Mouse (Mus musculus) frontal cortex, adult 2 months (tissue): Measurements from ENCODE around the gene Cdc42bpa. TPM values are rescaled to one million over a fixed set of nuclear protein-coding genes. Genes with fewer than 3 reads are reported as not detected.

Experiments used
- DNase-seq, 2 experiments: peaks; one replicate each; pipeline ENCODE4 v3.0.0; 2022; ENCODE audit warnings: low spot score in 1 of 2; ENCODE audit errors: extremely low spot score in 1 of 2
- polyA plus RNA-seq: library from polyadenylated mRNA; depleted of rRNA; stranded (reverse); fragments of >200 nt; gene quantifications from 2 replicates; pipeline ENCODE4 v1.2.3, GENCODE M21; 2012; rRNA removed

The Cdc42bpa gene
- 118 and 133 TPM in 2 replicates for polyA plus RNA-seq

DNA sequence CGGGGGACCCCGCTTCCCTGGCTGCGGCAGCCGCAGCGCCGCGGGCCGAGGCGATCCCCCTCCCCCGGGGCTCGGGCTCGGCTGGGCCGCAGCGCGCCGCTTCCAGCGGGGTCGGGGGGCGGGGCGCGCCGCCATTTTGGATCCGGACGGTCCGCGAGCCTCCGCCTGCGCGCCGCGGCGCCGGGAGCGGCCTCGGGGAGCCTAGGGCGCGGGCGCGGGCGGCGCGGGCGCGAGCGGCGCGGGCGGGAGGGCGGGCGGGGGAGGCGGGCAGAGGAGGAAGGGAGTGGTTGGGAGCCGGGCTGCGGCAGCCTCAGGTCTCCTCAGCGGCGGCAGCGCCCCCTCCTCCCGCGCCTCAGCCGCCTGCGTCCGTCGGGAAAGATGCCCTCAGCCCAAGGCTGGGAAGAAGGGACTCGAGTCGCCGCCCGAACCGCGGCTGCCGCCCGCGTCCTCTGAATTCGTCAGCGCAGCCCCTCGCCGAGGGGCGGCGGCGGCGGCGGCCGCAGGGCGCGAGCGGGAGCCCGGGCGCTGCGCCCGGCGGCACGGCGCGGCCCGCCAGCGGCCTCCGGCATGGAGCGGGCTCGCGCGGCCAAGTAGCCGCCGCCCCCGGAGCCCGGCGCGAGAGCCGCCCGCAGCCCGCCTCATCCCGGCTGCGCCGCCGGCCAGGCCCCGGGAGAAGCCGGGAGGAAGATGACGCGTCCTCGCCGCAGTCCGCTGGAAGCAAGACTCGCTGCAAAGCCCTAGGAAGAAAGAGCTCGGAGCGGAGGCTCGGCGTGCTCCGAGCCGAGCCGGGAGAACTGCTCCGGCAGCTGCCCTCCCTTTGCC is at the start of gene Cdc42bpa:
Cdc42bpa (plus strand) TSS at position 752 of the 822 bp plus-strand sequence.
- peak in 1 of 2 experiments; percentile 58 for DNase-seq

DNA sequence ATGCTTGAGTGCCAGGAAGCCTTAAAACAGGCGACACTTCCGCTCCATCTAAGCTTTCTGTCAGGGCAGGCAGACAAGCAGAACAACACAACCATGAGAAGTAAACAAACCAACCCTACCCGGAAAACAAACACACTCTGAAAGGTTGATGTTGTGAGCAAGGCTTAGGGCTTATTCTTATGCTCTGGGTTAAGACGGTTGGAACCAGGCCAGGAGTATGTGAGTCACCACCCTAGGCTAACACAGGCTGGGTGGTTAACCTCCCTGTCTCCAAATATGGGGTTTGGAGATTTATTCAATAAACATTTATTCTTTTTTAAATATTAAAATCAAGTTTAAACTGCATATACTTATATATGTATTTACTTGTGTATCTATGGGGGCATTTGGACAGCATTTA is 46.8 kb upstream of the Cdc42bpa start:
- DNase-seq: peak in 1 of 2 experiments; percentile 13

DNA sequence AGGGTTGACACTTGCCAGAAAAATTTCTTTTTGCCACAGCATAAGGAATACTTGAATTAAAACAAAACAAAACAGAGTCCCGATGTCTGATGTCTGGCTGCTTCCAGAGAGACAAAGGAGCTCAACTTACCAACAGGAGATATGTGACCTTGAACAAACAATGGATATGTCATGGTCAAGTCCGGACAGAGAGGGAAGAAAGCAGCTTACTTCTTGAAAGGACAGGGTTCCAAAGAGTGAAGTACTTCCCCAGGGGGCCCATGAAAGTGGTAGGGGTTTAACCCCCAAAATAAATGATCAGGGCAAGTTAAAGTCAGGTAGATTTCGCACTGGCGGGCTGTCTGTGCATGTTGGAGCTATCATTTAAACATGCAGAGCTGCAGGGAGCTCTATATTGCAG is 43.2 kb upstream of the Cdc42bpa start:
- no peak for DNase-seq

DNA sequence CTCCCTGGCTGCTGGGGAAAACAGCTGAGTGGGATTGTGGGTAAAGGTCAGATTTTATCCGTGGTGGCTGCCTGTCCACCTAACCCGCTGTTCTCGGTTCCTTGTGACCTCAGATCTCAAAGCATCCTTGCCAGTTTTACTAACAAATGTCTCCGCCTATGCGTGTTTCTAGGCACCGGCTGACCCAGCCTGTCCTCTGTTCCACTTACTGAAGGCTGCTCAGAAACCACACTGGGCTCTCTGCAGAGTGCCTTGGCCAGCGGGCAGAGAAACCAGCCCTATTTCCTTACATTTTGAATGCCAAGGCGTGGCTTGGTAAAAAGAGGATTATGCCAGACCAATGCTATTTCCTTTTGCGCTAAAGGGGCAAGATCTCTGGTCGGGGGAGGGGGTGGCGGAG is 42.8 kb upstream of the Cdc42bpa start:
- DNase-seq: no peak

DNA sequence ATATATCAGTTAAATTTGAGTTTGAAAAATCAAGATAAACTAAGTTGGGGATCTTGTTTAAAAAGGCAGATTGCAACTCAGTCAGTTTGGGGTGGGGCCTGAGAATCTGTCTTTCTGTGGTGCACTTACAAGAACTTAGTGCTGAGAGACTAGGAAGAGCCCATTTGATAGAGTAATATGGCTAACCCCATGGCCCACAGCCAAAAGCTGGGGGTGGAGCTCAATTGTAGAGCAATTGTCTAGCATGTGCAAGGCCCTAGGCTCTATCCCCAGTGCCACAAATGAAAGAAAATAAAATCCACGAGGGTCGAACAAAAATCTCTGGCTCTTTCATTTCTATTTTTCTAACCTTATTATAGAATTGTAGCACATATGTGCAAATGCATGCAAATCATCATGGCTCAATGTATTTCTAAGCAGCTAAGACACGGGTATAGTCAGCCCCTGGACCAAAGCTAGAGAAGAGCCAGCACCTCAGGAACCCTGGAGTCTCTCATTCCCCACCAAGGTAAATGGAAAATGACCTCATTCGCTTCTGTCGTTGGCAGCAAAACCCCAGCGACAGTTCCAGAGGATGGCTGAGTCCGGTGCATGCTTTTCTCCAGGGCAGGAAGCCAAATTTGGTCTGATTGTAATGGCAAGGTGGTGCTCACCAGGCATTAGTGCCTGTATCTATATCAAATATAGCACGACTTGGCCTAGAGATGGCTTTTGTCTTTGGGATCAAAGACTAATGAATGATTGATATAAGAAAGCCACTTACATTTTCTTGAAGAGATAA is 40.4 kb upstream of the Cdc42bpa start:
- no peak for DNase-seq

DNA sequence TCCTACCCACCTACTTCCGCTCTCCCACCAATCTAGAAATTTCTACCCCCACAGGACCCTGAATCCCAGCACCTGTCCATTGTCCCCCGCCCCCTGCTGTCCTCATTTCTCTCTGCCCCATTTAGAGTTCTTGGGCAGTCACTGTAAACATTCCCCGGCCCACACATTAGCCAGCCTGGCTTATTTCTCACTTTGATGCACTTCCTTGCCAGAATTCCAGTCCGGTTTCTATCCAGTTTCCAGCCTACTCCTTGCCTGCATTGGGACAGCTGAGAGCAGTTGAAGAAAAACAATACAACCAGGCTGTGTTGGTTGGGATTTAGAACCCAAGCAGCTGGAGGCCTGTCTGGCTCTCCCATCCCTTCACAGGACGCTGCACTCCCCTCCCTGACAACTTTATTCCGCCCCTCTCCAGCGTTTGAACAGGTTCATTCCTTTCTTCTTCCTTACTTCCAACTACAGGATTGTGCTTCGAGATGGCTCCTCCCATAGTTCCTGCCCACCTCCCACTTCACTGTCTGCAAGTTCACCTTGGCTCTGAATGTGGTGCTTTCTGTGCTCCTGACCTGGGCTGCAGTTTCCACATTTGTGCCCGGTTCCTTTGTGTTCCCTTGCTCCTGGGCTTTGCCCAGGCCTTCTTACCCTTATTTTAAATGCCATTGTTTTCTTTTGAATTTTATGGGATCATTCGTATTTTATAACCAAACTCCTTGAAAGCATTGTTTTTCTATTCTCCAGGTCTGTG is 36.4 kb upstream of the Cdc42bpa start:
- DNase-seq: peak in 1 of 2 experiments; percentile 18

DNA sequence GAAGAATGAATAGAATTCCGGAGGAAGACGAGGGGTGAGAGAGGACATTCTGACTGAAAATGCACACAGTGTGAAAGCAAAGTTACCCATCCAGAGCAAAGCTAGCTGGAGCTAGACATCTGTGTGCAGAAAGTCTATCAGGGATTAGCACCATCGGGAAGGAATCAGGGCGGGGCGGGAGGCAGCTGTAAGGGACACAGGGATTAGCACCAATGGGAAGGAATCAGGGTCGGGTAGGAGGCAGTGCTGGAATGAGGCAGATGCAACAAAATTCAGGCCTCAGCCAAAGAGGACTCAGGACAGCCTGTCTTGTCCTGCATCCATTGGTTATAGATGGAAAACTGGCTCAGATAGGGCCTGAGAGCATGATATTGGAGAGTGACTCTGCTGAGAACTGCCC is 34.0 kb upstream of the Cdc42bpa start:
- DNase-seq: no peak

DNA sequence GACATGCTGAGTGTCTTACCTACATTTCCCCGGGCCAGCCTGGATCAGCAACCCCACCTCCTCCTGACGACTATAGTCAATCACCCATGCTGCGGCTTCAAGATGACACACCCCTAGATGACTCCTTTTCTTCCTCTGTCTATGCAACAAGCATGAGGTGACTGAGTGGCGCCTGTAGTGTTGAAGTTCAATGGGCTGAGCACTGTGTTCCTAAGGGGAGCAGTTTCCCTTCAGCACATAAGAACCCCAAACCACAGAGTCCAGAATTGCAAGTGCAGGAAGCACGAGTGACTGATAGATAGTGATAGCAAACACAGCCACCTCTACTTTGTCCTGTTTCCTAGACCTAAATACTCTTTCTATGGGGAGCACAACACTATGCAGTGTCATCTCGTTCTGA is 33.2 kb upstream of the Cdc42bpa start:
- DNase-seq: no peak

DNA sequence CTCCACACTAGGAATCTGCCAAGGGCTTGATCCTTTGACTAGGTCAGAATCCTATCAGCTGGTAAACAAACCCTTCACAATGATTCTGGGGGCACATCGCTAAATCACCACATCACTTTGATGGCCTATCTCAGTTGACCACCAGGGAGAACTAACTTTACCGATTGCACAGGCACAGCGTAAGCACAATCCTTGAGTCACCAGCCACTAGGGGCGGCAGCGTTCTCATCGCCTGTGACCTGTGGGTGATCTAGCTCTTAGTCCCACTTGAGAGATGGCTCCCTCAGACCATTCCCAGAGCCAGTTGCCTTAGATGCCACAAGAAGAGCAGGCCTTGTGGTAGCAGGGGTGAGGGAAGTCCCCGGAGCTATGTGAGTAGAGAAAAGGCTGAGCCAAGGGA is 31.4 kb upstream of the Cdc42bpa start:
- no peak for DNase-seq

DNA sequence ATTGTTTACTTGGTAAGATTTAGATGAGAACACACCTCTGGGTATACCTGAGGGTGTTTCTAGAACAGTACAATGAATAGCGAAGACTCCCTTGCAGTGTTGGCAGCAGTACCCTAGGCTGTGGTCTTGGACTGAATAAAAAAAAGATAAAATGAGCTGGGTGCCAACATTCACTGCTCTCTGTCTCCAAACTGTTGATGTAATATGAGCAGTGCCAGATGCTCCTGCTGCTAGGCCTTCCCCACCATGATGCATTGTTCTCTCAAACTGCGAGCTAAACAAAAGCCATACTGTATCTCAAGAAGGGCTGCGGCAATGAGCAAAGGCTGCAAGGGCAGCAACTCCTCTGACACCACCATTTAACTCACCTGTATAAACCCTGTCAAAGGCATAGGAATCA is 29.0 kb upstream of the Cdc42bpa start:
- no peak for DNase-seq

DNA sequence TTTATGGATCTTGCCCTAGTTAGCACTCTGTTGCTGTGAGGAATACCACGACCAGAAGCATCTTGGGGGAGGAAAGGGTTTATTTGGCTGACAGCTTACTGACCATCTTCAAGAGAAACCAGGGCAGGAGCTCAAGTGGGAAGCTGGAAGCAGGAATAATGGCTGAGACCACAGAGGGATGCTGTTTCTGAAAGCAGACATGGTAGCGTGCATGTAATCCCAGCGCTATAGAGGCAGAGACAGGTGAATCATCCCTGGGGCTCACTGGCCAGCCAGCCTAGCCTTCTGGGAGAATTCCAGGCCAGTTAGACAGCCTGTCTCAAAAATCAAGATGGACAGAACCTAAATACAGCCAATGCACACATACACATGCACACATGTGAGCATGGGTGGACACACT is 26.2 kb upstream of the Cdc42bpa start:
- no peak for DNase-seq

DNA sequence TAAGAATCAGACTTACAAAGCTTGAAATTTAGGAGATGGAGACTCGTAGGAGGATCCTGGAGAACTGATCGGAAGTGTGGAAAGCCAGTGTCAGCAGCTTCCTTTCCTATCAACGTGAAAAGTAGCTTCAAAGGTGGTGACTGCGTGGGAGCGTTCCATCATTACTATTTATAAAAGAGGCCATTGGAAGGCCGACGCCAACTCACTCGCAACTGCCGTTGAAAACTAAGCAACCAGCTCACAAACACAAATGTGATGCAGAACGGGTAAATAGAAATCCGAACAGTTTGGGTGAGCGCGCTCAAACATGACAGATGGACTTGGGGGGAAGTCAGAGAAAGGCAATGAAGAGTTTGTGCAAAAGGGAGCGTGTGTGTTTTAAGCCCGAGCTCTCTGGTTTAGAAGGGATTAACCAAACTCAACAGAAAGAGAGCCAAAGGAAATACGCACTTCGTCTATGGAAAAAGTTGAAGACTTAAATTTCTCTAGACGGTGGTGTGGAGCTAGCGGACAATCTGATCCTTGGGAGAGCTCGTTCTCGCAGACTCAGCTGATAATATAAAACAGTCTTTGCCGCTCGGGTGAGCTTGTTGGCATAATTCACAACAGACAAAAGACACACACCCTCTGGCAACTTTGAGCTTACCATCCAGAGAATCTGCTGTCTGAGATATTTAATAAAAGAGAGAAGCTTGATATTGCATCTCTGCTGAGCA is 20.0 kb upstream of the Cdc42bpa start:
- DNase-seq: peak; percentile 30 to 66

DNA sequence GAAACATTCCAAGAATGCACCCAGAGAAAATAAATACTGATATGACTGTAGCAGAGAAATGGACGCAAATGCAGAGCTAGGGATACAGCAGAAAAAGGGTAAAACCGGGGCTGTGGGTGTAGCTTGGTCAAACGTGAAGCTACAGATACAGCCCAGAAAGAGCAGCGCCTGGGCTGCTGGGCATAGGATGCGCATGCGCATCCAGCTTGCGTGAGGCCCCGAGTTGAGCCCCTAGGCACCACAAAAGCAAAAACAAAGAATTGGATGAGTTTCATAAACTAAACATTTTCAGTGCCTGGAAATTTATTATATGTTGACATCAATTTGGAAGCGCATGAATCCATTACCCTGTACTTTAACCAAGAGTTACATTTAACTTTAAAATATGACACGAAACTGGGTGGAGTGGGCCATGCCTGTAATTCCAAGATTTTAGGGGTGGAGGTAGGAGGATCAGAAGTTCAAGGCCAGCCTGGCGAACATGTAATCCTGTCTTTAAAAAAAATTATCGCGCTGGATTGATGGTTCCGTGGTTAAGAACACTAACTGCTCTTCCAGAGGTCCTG is 19.4 kb upstream of the Cdc42bpa start:
- no peak for DNase-seq

DNA sequence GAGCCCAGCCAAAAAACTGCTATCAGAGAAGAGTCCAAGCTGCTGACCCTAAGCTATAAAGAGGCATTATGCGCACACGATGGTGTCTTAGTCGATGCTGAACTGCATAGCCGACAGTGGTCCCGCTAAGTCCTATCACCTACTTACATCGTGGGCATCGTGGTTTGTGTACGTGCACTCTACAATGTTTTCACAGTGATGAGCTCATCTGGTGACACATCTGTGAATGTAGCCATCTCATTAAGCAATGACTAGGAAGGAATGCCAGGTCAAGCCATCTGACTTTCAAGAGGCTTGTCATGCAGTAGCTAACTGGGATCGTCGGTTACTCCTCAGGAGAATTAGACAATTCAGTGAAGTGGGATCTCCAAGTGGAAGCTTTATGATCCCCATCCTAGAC is 15.3 kb upstream of the Cdc42bpa start:
- no peak for DNase-seq

DNA sequence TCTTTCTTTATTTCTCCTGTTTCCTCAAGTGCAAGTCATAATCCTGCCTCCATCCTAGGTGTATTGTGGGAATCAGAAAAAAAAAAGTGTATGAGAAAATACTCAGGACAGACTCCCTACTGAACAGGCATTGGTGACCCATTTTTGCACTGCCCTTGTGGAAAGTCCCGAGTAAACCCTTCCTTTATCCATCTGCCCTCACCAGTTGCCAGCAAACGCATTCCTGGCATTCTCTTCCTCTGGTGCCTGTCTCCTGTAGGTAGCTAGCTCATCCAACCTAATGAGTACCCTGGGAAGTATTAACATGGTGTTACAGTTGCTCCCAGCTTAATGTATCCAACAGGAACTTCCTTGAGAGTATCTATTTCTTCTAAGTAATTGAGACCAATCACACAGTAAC is 13.7 kb upstream of the Cdc42bpa start:
- no peak for DNase-seq

DNA sequence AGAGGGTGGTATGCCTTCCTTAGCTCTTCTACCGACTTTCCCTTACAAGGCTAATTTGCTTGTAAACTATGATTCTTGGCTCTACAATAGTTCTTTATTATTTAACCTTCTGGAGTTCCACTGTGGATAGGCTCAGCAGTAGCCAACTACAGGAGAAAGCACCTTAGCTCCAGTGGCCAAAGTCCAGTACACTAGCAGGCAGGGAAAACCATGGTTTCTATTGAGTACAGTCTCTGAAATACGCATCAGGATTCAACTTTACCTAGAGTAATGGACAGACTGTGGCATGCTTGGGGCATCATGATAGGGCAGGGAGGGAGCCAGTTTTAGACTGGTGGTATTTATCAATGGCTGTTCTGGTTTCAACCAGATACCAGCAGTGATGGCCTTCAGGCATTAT is 12.6 kb upstream of the Cdc42bpa start:
- no peak for DNase-seq

DNA sequence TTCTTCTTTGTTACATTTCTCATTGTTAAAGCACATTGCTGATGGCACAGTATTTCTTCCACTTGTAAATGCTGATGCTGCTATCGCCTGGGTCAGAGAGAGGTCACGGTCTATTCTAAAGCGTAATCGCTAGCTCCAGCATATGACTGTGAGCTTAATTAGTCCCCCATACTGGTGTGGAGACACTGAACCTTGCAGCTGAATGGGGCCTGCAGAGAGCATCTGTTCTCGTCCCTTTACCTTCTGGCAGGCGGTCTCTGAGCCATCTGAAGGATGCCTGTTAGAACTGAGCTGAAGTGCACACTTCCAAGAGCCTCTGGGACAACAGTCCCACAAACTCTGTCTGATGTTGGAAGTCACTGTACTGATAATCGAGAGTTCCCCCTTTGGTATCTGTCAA is 8.7 kb upstream of the Cdc42bpa start:
- no peak for DNase-seq

DNA sequence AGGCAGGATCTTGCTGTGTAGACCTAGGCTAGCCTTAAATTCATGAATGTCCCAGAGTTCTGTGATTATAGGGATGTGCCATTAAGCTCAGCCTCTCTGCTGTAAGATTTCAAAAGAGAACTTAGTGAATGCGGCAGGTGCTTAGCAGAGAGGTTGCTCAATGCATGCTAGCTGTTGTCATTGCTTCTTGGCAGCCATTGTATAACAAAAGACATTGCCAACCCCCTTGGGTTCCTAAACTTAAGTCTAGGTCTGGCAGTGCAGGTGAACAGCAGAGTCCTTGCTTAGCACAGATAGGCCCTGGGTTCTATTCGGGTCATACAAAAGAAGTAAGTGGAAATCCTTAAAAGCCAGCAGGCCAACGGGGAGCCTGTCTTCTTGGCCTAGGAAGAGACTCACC is 7.0 kb upstream of the Cdc42bpa start:
- DNase-seq: no peak

DNA sequence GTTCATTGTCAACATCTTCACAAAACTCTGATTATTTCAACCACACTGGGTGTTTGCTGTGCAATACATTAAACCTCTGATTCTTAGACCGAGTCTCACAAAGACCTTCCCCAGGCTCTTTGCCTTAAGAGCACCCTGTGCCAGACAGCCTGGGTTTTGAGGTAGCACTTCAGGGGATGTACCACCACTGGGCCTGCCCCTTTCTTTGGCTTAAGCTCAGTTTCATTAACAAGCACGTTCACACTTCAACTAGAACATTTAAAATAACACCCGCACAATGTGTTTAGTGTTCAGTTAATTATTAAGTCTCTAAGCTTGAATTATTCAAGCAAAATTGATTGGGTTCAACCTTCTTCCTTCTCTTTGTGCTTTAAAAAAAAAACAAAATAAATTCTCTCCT is 2.8 kb upstream of the Cdc42bpa start:
- DNase-seq: no peak
